Mouse (Mus musculus) frontal cortex, postnatal 36 days (tissue): ENCODE measurements at regions not wholly inside any gene's neighbourhood (a gene's known extent, or its start where the extent isn't known, plus 50 kb on each side); places are given as distances from the start of the nearest gene placed in this dataset.

Experiments
- DNase-seq, 2 experiments: peaks; one replicate each; pipeline ENCODE4 v3.0.0; 2022; ENCODE audit warnings: low spot score in 2 of 2

GRCm38 (mm10) chr9:115483024-115483423 is 172.8 kb upstream of the Stt3b start:
- DNase-seq = no peak

- DNase-seq = no peak
These were observed 173.5 kb upstream of the Stt3b start for GRCm38 (mm10) chr9:115483721-115484120.

GRCm38 (mm10) chr9:115484408-115484807 is 174.2 kb upstream of the Stt3b start:
- DNase-seq = no peak

- no peak for DNase-seq
These were observed 175.0 kb upstream of the Stt3b start for GRCm38 (mm10) chr9:115485219-115485618.

- no peak for DNase-seq
These were observed 177.0 kb upstream of the Stt3b start for GRCm38 (mm10) chr9:115487175-115487760.

- DNase-seq = no peak
These were observed 178.9 kb upstream of the Stt3b start for GRCm38 (mm10) chr9:115488913-115489809.

GRCm38 (mm10) chr9:115492431-115493171 is 182.4 kb upstream of the Stt3b start:
- DNase-seq = peak; percentile 13 to 23

GRCm38 (mm10) chr9:115493765-115494164 is 183.5 kb upstream of the Stt3b start:
- DNase-seq = peak in 1 of 2 experiments; percentile 1

GRCm38 (mm10) chr9:115499536-115499935 is 189.3 kb upstream of the Stt3b start:
- DNase-seq = no peak

GRCm38 (mm10) chr9:115504789-115505188 is 194.6 kb upstream of the Stt3b start:
- no peak for DNase-seq

GRCm38 (mm10) chr9:115507131-115507689 is 197.0 kb upstream of the Stt3b start:
- DNase-seq = no peak

- DNase-seq = peak in 1 of 2 experiments; percentile 2
These were observed 202.8 kb upstream of the Stt3b start for GRCm38 (mm10) chr9:115512835-115513629.

- no peak for DNase-seq
These were observed 207.7 kb upstream of the Stt3b start for GRCm38 (mm10) chr9:115517903-115518302.

- DNase-seq = no peak
These were observed 213.9 kb upstream of the Stt3b start for GRCm38 (mm10) chr9:115524161-115524560.

GRCm38 (mm10) chr9:115524591-115524990 is 214.4 kb upstream of the Stt3b start:
- DNase-seq = no peak

- DNase-seq = no peak
These were observed 216.1 kb upstream of the Stt3b start for GRCm38 (mm10) chr9:115526322-115526721.

GRCm38 (mm10) chr9:115526981-115527380 is 216.8 kb upstream of the Stt3b start:
- DNase-seq = no peak

GRCm38 (mm10) chr9:115534198-115534597 is 224.0 kb upstream of the Stt3b start:
- DNase-seq = no peak

GRCm38 (mm10) chr9:115543665-115544064 is 233.4 kb upstream of the Stt3b start:
- no peak for DNase-seq

GRCm38 (mm10) chr9:115545178-115545577 is 235.0 kb upstream of the Stt3b start:
- no peak for DNase-seq

GRCm38 (mm10) chr9:115545792-115546191 is 235.6 kb upstream of the Stt3b start:
- DNase-seq = no peak
